Mouse (Mus musculus): ENCODE data around the gene Vmac. TPM values are rescaled to one million over a fixed set of nuclear protein-coding genes. Genes with fewer than 3 reads are reported as not detected.

The Vmac gene
- polyA plus RNA-seq (2012; rRNA removed): 47.8 and 78.5 TPM in 2 replicates

GRCm38 (mm10) chr17:56717363-56718058, at the start of gene Vmac, which contains the start of gene Ndufa11:
TSS of gene Vmac (minus strand) at chr17:56718022.
TSS of gene Ndufa11 (plus strand) at chr17:56717767.

GRCm38 (mm10) chr17:56764474-56765354, 46.9 kb upstream of the Vmac start, which contains the start of gene Dus3l:
TSS of gene Dus3l (plus strand) at chr17:56764757.

GRCm38 (mm10) chr17:56757416-56758123, 39.7 kb upstream of the Vmac start, which contains the start of gene Nrtn:
TSS of gene Nrtn (minus strand) at chr17:56757530.

GRCm38 (mm10) chr17:56672941-56673646, 44.7 kb downstream of the Vmac start, which contains the start of gene Ranbp3:
TSS of gene Ranbp3 (plus strand) at chr17:56673294.

Other genes with a start within 250 kb of the Vmac start
- gene Ptprs, start 241.5 kb downstream of the Vmac start, polyA plus RNA-seq (2012; rRNA removed): 427 and 461 TPM in 2 replicates
- gene Znrf4, start 205.6 kb downstream of the Vmac start, polyA plus RNA-seq (2012; rRNA removed): not detected in 2 replicates
- 8.1 TPM in 2 replicates for gene Gm20219, start 163.6 kb downstream of the Vmac start, polyA plus RNA-seq (2012; rRNA removed)
- 111 and 114 TPM in 2 replicates for gene Safb2, start 133.4 kb downstream of the Vmac start, polyA plus RNA-seq (2012; rRNA removed)
- 93.0 and 103 TPM in 2 replicates for gene Safb, start 133.2 kb downstream of the Vmac start, polyA plus RNA-seq (2012; rRNA removed)
- gene 2410015M20Rik, start 108.3 kb downstream of the Vmac start, polyA plus RNA-seq (2012; rRNA removed): 157 and 222 TPM in 2 replicates
- gene Rpl36, start 104.6 kb downstream of the Vmac start, polyA plus RNA-seq (2012; rRNA removed): 3,601 and 4,599 TPM in 2 replicates
- gene Lonp1, start 91.1 kb downstream of the Vmac start, polyA plus RNA-seq (2012; rRNA removed): 227 and 249 TPM in 2 replicates
- gene Catsperd, start 89.9 kb downstream of the Vmac start, polyA plus RNA-seq (2012; rRNA removed): 1.3 and 2.6 TPM in 2 replicates
- 125 and 135 TPM in 2 replicates for gene Ranbp3, start 44.7 kb downstream of the Vmac start, polyA plus RNA-seq (2012; rRNA removed)
- gene Ndufa11, start 255 bp downstream of the Vmac start, polyA plus RNA-seq (2012; rRNA removed): 694 and 729 TPM in 2 replicates
- 169 and 335 TPM in 2 replicates for gene Nrtn, start 39.5 kb upstream of the Vmac start, polyA plus RNA-seq (2012; rRNA removed)
- 135 and 136 TPM in 2 replicates for gene Dus3l, start 46.7 kb upstream of the Vmac start, polyA plus RNA-seq (2012; rRNA removed)
- 3.3 and 4.8 TPM in 2 replicates for gene Prr22, start 52.2 kb upstream of the Vmac start, polyA plus RNA-seq (2012; rRNA removed)
- 26.0 and 26.5 TPM in 2 replicates for gene Rfx2, start 113.0 kb upstream of the Vmac start, polyA plus RNA-seq (2012; rRNA removed)
- 0.05 TPM in 1 of 2 replicates, not detected in the other for gene Acsbg2, start 156.4 kb upstream of the Vmac start, polyA plus RNA-seq (2012; rRNA removed)
- 0.16 and 0.37 TPM in 2 replicates for gene 1700061G19Rik, start 157.5 kb upstream of the Vmac start, polyA plus RNA-seq (2012; rRNA removed)
- 94.1 and 98.4 TPM in 2 replicates for gene Mllt1, start 217.4 kb upstream of the Vmac start, polyA plus RNA-seq (2012; rRNA removed)